Mouse (Mus musculus) heart, embryonic 16.5 days (tissue): Measurements from ENCODE around the gene H2afx. TPM values are rescaled to one million over a fixed set of nuclear protein-coding genes. Genes with fewer than 3 reads are reported as not detected.

Experiments
- ATAC-seq: fragments of 200-750 bp; cut with Nextera tagmentation; replicated peaks from 2 replicates; pipeline ENCODE4 v1.8.0; 2017; ENCODE audit warnings: moderate number of reproducible peaks; ENCODE audit not compliant: insufficient read depth, low FRiP score; ENCODE audit errors: extremely low read depth
- H3K27ac ChIP-seq: fragments of 300-500 bp; sonication (generic); 2 replicates; pipeline ENCODE4 v1.5.1; 2014; ENCODE audit warnings: mild to moderate bottlenecking, low read length, control low read depth, moderate library complexity
- H3K27me3 ChIP-seq: fragments of 300-500 bp; sonication (generic); 2 replicates; pipeline ENCODE4 v1.6.1; 2014; ENCODE audit warnings: low read length, mixed read lengths; ENCODE audit not compliant: control insufficient read depth, insufficient read depth
- H3K36me3 ChIP-seq: fragments of 300-500 bp; sonication (generic); 2 replicates; pipeline ENCODE4 v1.6.1; 2014; ENCODE audit not compliant: control insufficient read depth, insufficient read depth
- H3K4me1 ChIP-seq: fragments of 300-500 bp; sonication (generic); 2 replicates; pipeline ENCODE4 v1.6.1; 2014; ENCODE audit warnings: low read length, mixed read lengths; ENCODE audit not compliant: control insufficient read depth, insufficient read depth
- H3K4me2 ChIP-seq: fragments of 300-500 bp; sonication (generic); 2 replicates; pipeline ENCODE4 v1.6.1; 2014; ENCODE audit warnings: low read depth, mild to moderate bottlenecking, control low read depth, low read length
- H3K4me3 ChIP-seq: fragments of 300-500 bp; sonication (generic); 2 replicates; pipeline ENCODE4 v1.5.1; 2014; ENCODE audit warnings: mild to moderate bottlenecking, control low read depth, low read length
- H3K9ac ChIP-seq: fragments of 300-500 bp; sonication (generic); 2 replicates; pipeline ENCODE4 v1.6.1; 2014; ENCODE audit warnings: low read length, control low read depth
- H3K9me3 ChIP-seq: fragments of 300-500 bp; sonication (generic); replicated peaks from 2 replicates; pipeline ENCODE4 v1.6.1; 2016; ENCODE audit warnings: low read length; ENCODE audit not compliant: control insufficient read depth
- whole genome bisulfite sequencing: fragments of 180-500 bp; shearing (Covaris S2); extraction: QIAGEN DNeasy Blood & Tissue Kit; methylation state at CpG from one replicate; pipeline ENCODE4 v1.1.7; 2014; 5-methylcytosine and 5-hydroxymethylcytosine counted together
- polyA plus RNA-seq: library from polyadenylated mRNA; unstranded; fragments of >200 nt; fragmentation: Nextera tagmentation; extraction: Ambion mirVana; gene quantifications from 2 replicates; pipeline ENCODE4 v1.2.1, GENCODE M21; 2015

Gene H2afx
- polyA plus RNA-seq, 1 experiment from 2014 or later = 186 TPM

GRCm38 (mm10) chr9:44343290-44343689, 8.8 kb downstream of the H2afx start:
- H3K27me3 ChIP-seq = no peaks in the 10 kb centered on the region
- peaks cover 34% of the 10 kb centered on the region for H3K36me3 ChIP-seq
- H3K9me3 ChIP-seq = no peaks in the 10 kb centered on the region
- H3K9ac ChIP-seq = peak overlapping the region; percentile 88
- H3K4me3 ChIP-seq = peak overlapping the region; percentile 84
- peak overlapping the region; percentile 99 for H3K27ac ChIP-seq
- H3K4me2 ChIP-seq = peak overlapping the region; percentile 78
- H3K4me1 ChIP-seq = peaks cover 18% of the 10 kb centered on the region
- ATAC-seq = peak; percentile 63
- WGBS = 1% methylated on average over 6 of the region's 6 CpGs

- H3K9ac ChIP-seq = peak within 1 kb of the TSS; percentile 88
- H3K4me1 ChIP-seq = peaks cover 18% of the 10 kb centered on the region
- under 1% methylated on average over 39 of the region's 39 CpGs for WGBS
- H3K4me3 ChIP-seq = peak within 1 kb of the TSS; percentile 84
- peaks cover 36% of the 10 kb centered on the region for H3K36me3 ChIP-seq
- H3K27me3 ChIP-seq = no peaks in the 10 kb centered on the region
- H3K9me3 ChIP-seq = peaks cover 4% of the 10 kb centered on the region; the same call in 1 of the 2 replicates
- H3K4me2 ChIP-seq = peak within 1 kb of the TSS; percentile 78
- peak within 1 kb of the TSS; percentile 99 for H3K27ac ChIP-seq
- ATAC-seq = peak; percentile 95
These were observed 9.4 kb downstream of the H2afx start, which contains the start of gene Hmbs for GRCm38 (mm10) chr9:44343781-44344421. Gene Hmbs (minus strand): TSS chr9:44344228.

- no peak overlapping the region for H3K27ac ChIP-seq
- H3K9me3 ChIP-seq = peaks cover 5% of the 10 kb centered on the region; the same call in 1 of the 2 replicates
- 80% methylated on average over 6 of the region's 6 CpGs for WGBS
- H3K4me3 ChIP-seq = no peak overlapping the region
- no peak overlapping the region for H3K9ac ChIP-seq
- ATAC-seq = no peak
- no peaks in the 10 kb centered on the region for H3K27me3 ChIP-seq
- H3K4me2 ChIP-seq = no peak overlapping the region
- peaks cover 40% of the 10 kb centered on the region for H3K36me3 ChIP-seq
- H3K4me1 ChIP-seq = peaks cover 18% of the 10 kb centered on the region
These were observed 11.3 kb downstream of the H2afx start for GRCm38 (mm10) chr9:44345570-44346433.

- H3K4me2 ChIP-seq = no peak overlapping the region
- WGBS = 91% methylated on average over 9 of the region's 9 CpGs
- no peak overlapping the region for H3K4me3 ChIP-seq
- H3K4me1 ChIP-seq = peaks cover 16% of the 10 kb centered on the region
- H3K9me3 ChIP-seq = peaks cover 5% of the 10 kb centered on the region; the same call in 1 of the 2 replicates
- H3K36me3 ChIP-seq = peaks cover 38% of the 10 kb centered on the region
- ATAC-seq = no peak
- no peaks in the 10 kb centered on the region for H3K27me3 ChIP-seq
- H3K27ac ChIP-seq = no peak overlapping the region
- H3K9ac ChIP-seq = no peak overlapping the region
These were observed 12.7 kb downstream of the H2afx start for GRCm38 (mm10) chr9:44347166-44347565.

- Histone ChIP-seq H3K4me3 (no peak overlapping the region), H3K27me3 (no peaks in the 10 kb centered on the region), H3K9ac (no peak overlapping the region), H3K36me3 (peaks cover 38% of the 10 kb centered on the region), H3K4me1 (peaks cover 11% of the 10 kb centered on the region), H3K27ac (no peak overlapping the region), H3K9me3 (peaks cover 5% of the 10 kb centered on the region; the same call in 1 of the 2 replicates), H3K4me2 (no peak overlapping the region)
- no peak for ATAC-seq
- 88% methylated on average over 4 of the region's 4 CpGs for WGBS
These were observed 13.1 kb downstream of the H2afx start for GRCm38 (mm10) chr9:44347621-44348020.

GRCm38 (mm10) chr9:44348546-44348945, 14.1 kb downstream of the H2afx start:
- H3K36me3 ChIP-seq = peaks cover 38% of the 10 kb centered on the region
- WGBS = 98% methylated on average over 4 of the region's 4 CpGs
- H3K4me3 ChIP-seq = no peak overlapping the region

GRCm38 (mm10) chr9:44351396-44351795, 16.9 kb downstream of the H2afx start:
- peaks cover 5% of the 10 kb centered on the region; the same call in 1 of the 2 replicates for H3K9me3 ChIP-seq
- 94% methylated on average over 4 of the region's 4 CpGs for WGBS

More at GRCm38 (mm10) chr9:44348546-44348945, 14.1 kb downstream of the H2afx start:
- no peaks in the 10 kb centered on the region for H3K27me3 ChIP-seq
- peaks cover 5% of the 10 kb centered on the region; the same call in 1 of the 2 replicates for H3K9me3 ChIP-seq
- no peak overlapping the region for H3K27ac ChIP-seq
- H3K4me1 ChIP-seq = peaks cover 4% of the 10 kb centered on the region; the same call in 1 of the 2 replicates
- no peak overlapping the region for H3K4me2 ChIP-seq
- ATAC-seq = no peak
- no peak overlapping the region for H3K9ac ChIP-seq

GRCm38 (mm10) chr9:44352337-44352736, 17.8 kb downstream of the H2afx start:
- Histone ChIP-seq H3K36me3 (peaks cover 64% of the 10 kb centered on the region), H3K4me2 (no peak overlapping the region), H3K27me3 (no peaks in the 10 kb centered on the region), H3K9me3 (peaks cover 5% of the 10 kb centered on the region; the same call in 1 of the 2 replicates), H3K4me1 (no peaks in the 10 kb centered on the region), H3K27ac (no peak overlapping the region), H3K9ac (no peak overlapping the region), H3K4me3 (no peak overlapping the region)
- 87% methylated on average over 10 of the region's 10 CpGs for WGBS
- no peak for ATAC-seq

More at GRCm38 (mm10) chr9:44351396-44351795, 16.9 kb downstream of the H2afx start:
- H3K4me3 ChIP-seq = no peak overlapping the region
- H3K27ac ChIP-seq = no peak overlapping the region
- H3K27me3 ChIP-seq = no peaks in the 10 kb centered on the region
- no peak for ATAC-seq
- H3K4me2 ChIP-seq = no peak overlapping the region
- no peak overlapping the region for H3K9ac ChIP-seq
- H3K4me1 ChIP-seq = no peaks in the 10 kb centered on the region
- H3K36me3 ChIP-seq = peaks cover 65% of the 10 kb centered on the region
